Mouse (Mus musculus): ENCODE data around the gene Glod4.

- TF ChIP-seq CTCF (IDR thresholded peaks at IDR 0.05; ENCODE audit: low read depth) = no peak
- TF ChIP-seq EP300 (IDR thresholded peaks at IDR 0.05; ENCODE audit: low read depth) = no peak
Observed at GRCm38 (mm10) chr11:76179495-76180145, 63.9 kb downstream of the Glod4 start, which contains the start of the genes Vps53 and Fam57a.

All from liver, embryonic 14.5 days (tissue).